Mouse (Mus musculus) layer of hippocampus, postnatal 14 days (tissue): ENCODE data around the gene 2010111I01Rik. TPM values are rescaled to one million over a fixed set of nuclear protein-coding genes. Genes with fewer than 3 reads are reported as not detected.

Experiments used
- DNase-seq, 2 experiments: peaks; one replicate each; pipeline ENCODE4 v3.0.0; 2021 to 2022; ENCODE audit warnings: low spot score in 2 of 2, mixed read lengths in 1 of 2
- total RNA-seq, 2 experiments: library from RNA; stranded (reverse); gene quantifications; 2 replicates each; pipeline ENCODE4 v1.2.3; 2021

2010111I01Rik gene
- total RNA-seq, 2 experiments from 2014 or later, result 72.1 to 92.0 TPM

- no peak for DNase-seq
Measured at GRCm38 (mm10) chr13:63016056-63016455, 51.4 kb downstream of the 2010111I01Rik start.

GRCm38 (mm10) chr13:63023243-63024217 is 58.8 kb downstream of the 2010111I01Rik start:
- no peak for DNase-seq

GRCm38 (mm10) chr13:63030023-63030422 is 65.3 kb downstream of the 2010111I01Rik start:
- no peak for DNase-seq

- DNase-seq, result no peak
Measured at GRCm38 (mm10) chr13:63031244-63031643, 66.6 kb downstream of the 2010111I01Rik start.

GRCm38 (mm10) chr13:63032304-63032830 is 67.7 kb downstream of the 2010111I01Rik start:
- DNase-seq, result peak in 1 of 2 experiments; percentile 38

GRCm38 (mm10) chr13:63032958-63033357 is 68.3 kb downstream of the 2010111I01Rik start:
- peak; percentile 61 to 84 for DNase-seq

- DNase-seq, result no peak
Measured at GRCm38 (mm10) chr13:63033364-63033763, 68.7 kb downstream of the 2010111I01Rik start.

- no peak for DNase-seq
Measured at GRCm38 (mm10) chr13:63034666-63035065, 70.0 kb downstream of the 2010111I01Rik start.

GRCm38 (mm10) chr13:63037906-63038305 is 73.2 kb downstream of the 2010111I01Rik start:
- DNase-seq, result no peak

- no peak for DNase-seq
Measured at GRCm38 (mm10) chr13:63038415-63038814, 73.7 kb downstream of the 2010111I01Rik start.

- DNase-seq, result no peak
Measured at GRCm38 (mm10) chr13:63038871-63039270, 74.2 kb downstream of the 2010111I01Rik start.

- DNase-seq, result no peak
Measured at GRCm38 (mm10) chr13:63039326-63039725, 74.6 kb downstream of the 2010111I01Rik start.

- no peak for DNase-seq
Measured at GRCm38 (mm10) chr13:63039848-63040247, 75.2 kb downstream of the 2010111I01Rik start.

- no peak for DNase-seq
Measured at GRCm38 (mm10) chr13:63045504-63046205, 81.0 kb downstream of the 2010111I01Rik start.

GRCm38 (mm10) chr13:63046206-63047020 is 81.7 kb downstream of the 2010111I01Rik start:
- DNase-seq, result peak; percentile 58 to 79

GRCm38 (mm10) chr13:63063706-63064105 is 99.0 kb downstream of the 2010111I01Rik start:
- no peak for DNase-seq

- DNase-seq, result no peak
Measured at GRCm38 (mm10) chr13:63066607-63067006, 101.9 kb downstream of the 2010111I01Rik start.

- no peak for DNase-seq
Measured at GRCm38 (mm10) chr13:63068371-63069136, 103.9 kb downstream of the 2010111I01Rik start.

- DNase-seq, result no peak
Measured at GRCm38 (mm10) chr13:63071874-63072273, 107.2 kb downstream of the 2010111I01Rik start.

GRCm38 (mm10) chr13:63072376-63072775 is 107.7 kb downstream of the 2010111I01Rik start:
- no peak for DNase-seq
